Mouse (Mus musculus) gastrocnemius, adult 18-20 months (tissue): ENCODE measurements around the gene Gpr146. TPM values are rescaled to one million over a fixed set of nuclear protein-coding genes. Genes with fewer than 3 reads are reported as not detected.

Experiments used
- DNase-seq: peaks from one replicate; pipeline ENCODE4 v3.0.0; 2021; ENCODE audit warnings: low spot score
- total RNA-seq, 2 experiments: library from RNA; stranded (reverse); gene quantifications; 2 replicates each; pipeline ENCODE4 v1.2.3; 2021

Gpr146 gene
- total RNA-seq, 2 experiments from 2014 or later: 21.8 to 28.9 TPM

- DNase-seq: no peak
These were observed 45.7 kb downstream of the Gpr146 start, which contains the start of gene Gper1 for GRCm38 (mm10) chr5:139423026-139423865. TSS of gene Gper1 (plus strand) at chr5:139423151.

- DNase-seq: no peak
These were observed 47.7 kb downstream of the Gpr146 start for GRCm38 (mm10) chr5:139425198-139425597.

GRCm38 (mm10) chr5:139427001-139427400 is 49.5 kb downstream of the Gpr146 start:
- no peak for DNase-seq

GRCm38 (mm10) chr5:139427989-139428388 is 50.5 kb downstream of the Gpr146 start:
- DNase-seq: no peak

- DNase-seq: no peak
These were observed 52.4 kb downstream of the Gpr146 start for GRCm38 (mm10) chr5:139429818-139430341.

GRCm38 (mm10) chr5:139432333-139432732 is 54.8 kb downstream of the Gpr146 start:
- DNase-seq: no peak

GRCm38 (mm10) chr5:139432747-139433508 is 55.4 kb downstream of the Gpr146 start:
- DNase-seq: no peak

GRCm38 (mm10) chr5:139433842-139434568 is 56.5 kb downstream of the Gpr146 start:
- peak; percentile 53 for DNase-seq

- no peak for DNase-seq
These were observed 57.4 kb downstream of the Gpr146 start for GRCm38 (mm10) chr5:139434940-139435339.

GRCm38 (mm10) chr5:139437769-139438168 is 60.3 kb downstream of the Gpr146 start:
- DNase-seq: no peak

- DNase-seq: no peak
These were observed 60.9 kb downstream of the Gpr146 start for GRCm38 (mm10) chr5:139438440-139438839.

GRCm38 (mm10) chr5:139440451-139440850 is 63.0 kb downstream of the Gpr146 start:
- no peak for DNase-seq

GRCm38 (mm10) chr5:139440926-139441725 is 63.6 kb downstream of the Gpr146 start:
- DNase-seq: no peak

- no peak for DNase-seq
These were observed 64.2 kb downstream of the Gpr146 start for GRCm38 (mm10) chr5:139441726-139442018.

- DNase-seq: no peak
These were observed 64.9 kb downstream of the Gpr146 start for GRCm38 (mm10) chr5:139442428-139442827.

- DNase-seq: no peak
These were observed 65.5 kb downstream of the Gpr146 start for GRCm38 (mm10) chr5:139442962-139443361.

GRCm38 (mm10) chr5:139445258-139445657 is 67.8 kb downstream of the Gpr146 start:
- no peak for DNase-seq
